Mouse (Mus musculus) limb, embryonic 14.5 days (tissue): ENCODE measurements at regions not wholly inside any gene's neighbourhood (a gene's known extent, or its start where the extent isn't known, plus 50 kb on each side); places are given as distances from the start of the nearest gene placed in this dataset.

Experiments
- ATAC-seq: fragments of 200-750 bp; cut with Nextera tagmentation; 2 replicates; pipeline ENCODE4 v1.8.0; 2017; ENCODE audit warnings: low read depth, moderate number of reproducible peaks, moderate TSS enrichment; ENCODE audit not compliant: low FRiP score
- DNase-seq: peaks from one replicate; pipeline ENCODE4 v3.0.0-alpha.2; 2015; ENCODE audit warnings: low spot score
- H3K27ac ChIP-seq: fragments of 300-500 bp; sonication (generic); replicated peaks from 2 replicates; pipeline ENCODE4 v1.5.1; 2014; ENCODE audit warnings: low read depth, mild to moderate bottlenecking, low read length, moderate library complexity, mixed read lengths
- H3K27me3 ChIP-seq: fragments of 300-500 bp; sonication (generic); 2 replicates; pipeline ENCODE4 v1.6.1; 2014; ENCODE audit warnings: low read length, mixed read lengths; ENCODE audit not compliant: control insufficient read depth, insufficient read depth
- H3K36me3 ChIP-seq: fragments of 300-500 bp; sonication (generic); 2 replicates; pipeline ENCODE4 v1.6.1; 2014; ENCODE audit warnings: mild to moderate bottlenecking, low read length, moderate library complexity, mixed read lengths; ENCODE audit not compliant: control insufficient read depth, insufficient read depth
- H3K4me1 ChIP-seq: fragments of 300-500 bp; sonication (generic); 2 replicates; pipeline ENCODE4 v1.6.1; 2014; ENCODE audit warnings: antibody characterized with exemption, low read length, mixed read lengths; ENCODE audit not compliant: control insufficient read depth, insufficient read depth
- H3K4me2 ChIP-seq: fragments of 300-500 bp; sonication (generic); replicated peaks from 2 replicates; pipeline ENCODE4 v1.6.1; 2014; ENCODE audit warnings: low read depth, mild to moderate bottlenecking, low read length, moderate library complexity; ENCODE audit not compliant: severe bottlenecking
- H3K4me3 ChIP-seq: fragments of 300-500 bp; sonication (generic); replicated peaks from 2 replicates; pipeline ENCODE4 v1.5.1; 2014; ENCODE audit warnings: low read length
- H3K9ac ChIP-seq: fragments of 300-500 bp; sonication (generic); 2 replicates; pipeline ENCODE4 v1.6.1; 2014; ENCODE audit warnings: mild to moderate bottlenecking, low read depth, low read length, moderate library complexity; ENCODE audit not compliant: severe bottlenecking
- H3K9me3 ChIP-seq: fragments of 300-500 bp; sonication (generic); 2 replicates; pipeline ENCODE4 v1.6.1; 2016; ENCODE audit warnings: low read length; ENCODE audit not compliant: control insufficient read depth
- POLR2A ChIP-seq: fragments of 200-500 bp; IDR thresholded peaks from 2 replicates; pipeline ENCODE4 v1.8.0; 2012; ENCODE audit warnings: inconsistent platforms, mild to moderate bottlenecking, moderate library complexity, borderline replicate concordance; ENCODE audit not compliant: insufficient read depth, insufficient read length; ENCODE audit errors: extremely low read depth
- WGBS: fragments of 180-500 bp; shearing (Covaris S2); extraction: QIAGEN DNeasy Blood & Tissue Kit; methylation state at CpG from one replicate; pipeline ENCODE4 v1.1.7; 2014; 5-methylcytosine and 5-hydroxymethylcytosine counted together

GRCm38 (mm10) chr1:194437301-194437700 is 180.7 kb upstream of the Plxna2 start:
- ATAC-seq (no peak), DNase-seq (no peak)
- Histone ChIP-seq H3K4me2 (no peak overlapping the region), H3K27me3 (no peaks in the 10 kb centered on the region), H3K9ac (no peak overlapping the region), H3K9me3 (no peaks in the 10 kb centered on the region), H3K27ac (no peak overlapping the region), H3K4me3 (no peak overlapping the region), H3K4me1 (no peaks in the 10 kb centered on the region), H3K36me3 (no peaks in the 10 kb centered on the region)
- TF ChIP-seq POLR2A: no peak
- 85% methylated on average over 5 of the region's 5 CpGs for WGBS

GRCm38 (mm10) chr1:194435060-194435459 is 183.0 kb upstream of the Plxna2 start:
- no peak for TF ChIP-seq POLR2A
- 18% methylated on average over 3 of the region's 3 CpGs for WGBS

GRCm38 (mm10) chr1:194428586-194428985 is 189.4 kb upstream of the Plxna2 start:
- no peak for TF ChIP-seq POLR2A
- no peak overlapping the region for H3K4me2 ChIP-seq
- H3K9me3 ChIP-seq: no peaks in the 10 kb centered on the region
- no peaks in the 10 kb centered on the region for H3K36me3 ChIP-seq
- no peaks in the 10 kb centered on the region for H3K4me1 ChIP-seq
- no peaks in the 10 kb centered on the region for H3K27me3 ChIP-seq
- DNase-seq (no peak), ATAC-seq (no peak)
- no peak overlapping the region for H3K4me3 ChIP-seq
- 78% methylated on average over 3 of the region's 3 CpGs for WGBS
- H3K27ac ChIP-seq: no peak overlapping the region
- H3K9ac ChIP-seq: no peak overlapping the region

More at GRCm38 (mm10) chr1:194435060-194435459, 183.0 kb upstream of the Plxna2 start:
- Histone ChIP-seq H3K4me3 (no peak overlapping the region), H3K27ac (no peak overlapping the region), H3K36me3 (no peaks in the 10 kb centered on the region), H3K4me2 (no peak overlapping the region), H3K4me1 (no peaks in the 10 kb centered on the region), H3K9me3 (no peaks in the 10 kb centered on the region), H3K9ac (no peak overlapping the region), H3K27me3 (no peaks in the 10 kb centered on the region)
- no peak for ATAC-seq
- DNase-seq: no peak

- no peaks in the 10 kb centered on the region for H3K9me3 ChIP-seq
- 40% methylated on average over 6 of the region's 6 CpGs for WGBS
- DNase-seq (peak; percentile 28), ATAC-seq (no peak)
- no peaks in the 10 kb centered on the region for H3K36me3 ChIP-seq
- H3K4me3 ChIP-seq: no peak overlapping the region
- no peaks in the 10 kb centered on the region for H3K27me3 ChIP-seq
- H3K9ac ChIP-seq: no peak overlapping the region
- no peak overlapping the region for H3K4me2 ChIP-seq
- TF ChIP-seq POLR2A: no peak
- H3K4me1 ChIP-seq: no peaks in the 10 kb centered on the region
- H3K27ac ChIP-seq: no peak overlapping the region
Observed at GRCm38 (mm10) chr1:194426293-194426692, 191.7 kb upstream of the Plxna2 start.

- no peak for TF ChIP-seq POLR2A
Observed at GRCm38 (mm10) chr1:194424201-194424600, 193.8 kb upstream of the Plxna2 start.

GRCm38 (mm10) chr1:194412193-194412592 is 205.8 kb upstream of the Plxna2 start:
- Histone ChIP-seq H3K27me3 (no peaks in the 10 kb centered on the region), H3K4me3 (no peak overlapping the region), H3K9ac (no peak overlapping the region), H3K9me3 (no peaks in the 10 kb centered on the region), H3K36me3 (no peaks in the 10 kb centered on the region), H3K4me2 (no peak overlapping the region), H3K27ac (no peak overlapping the region), H3K4me1 (peaks cover 10% of the 10 kb centered on the region; the same call in 1 of the 2 replicates)
- no peak for DNase-seq
- 25% methylated on average over 5 of the region's 5 CpGs for WGBS
- TF ChIP-seq POLR2A: no peak
- no peak for ATAC-seq

More at GRCm38 (mm10) chr1:194424201-194424600, 193.8 kb upstream of the Plxna2 start:
- no peaks in the 10 kb centered on the region for H3K36me3 ChIP-seq
- ATAC-seq (no peak), DNase-seq (no peak)
- no peaks in the 10 kb centered on the region for H3K9me3 ChIP-seq
- no peaks in the 10 kb centered on the region for H3K4me1 ChIP-seq
- H3K4me3 ChIP-seq: no peak overlapping the region
- no peak overlapping the region for H3K9ac ChIP-seq
- WGBS: 87% methylated on average over 2 of the region's 2 CpGs
- H3K27me3 ChIP-seq: no peaks in the 10 kb centered on the region
- H3K27ac ChIP-seq: no peak overlapping the region
- no peak overlapping the region for H3K4me2 ChIP-seq
